Mouse (Mus musculus): Measurements from ENCODE around the gene Mrpl22.
"Not testable (repeated sequence)": the region's sequence is repeated elsewhere in the genome, so short reads cannot be mapped to it uniquely, and the experiment has no call there.

Mrpl22 gene

GRCm38 (mm10) chr11:58171459-58172091 lies at the start of gene Mrpl22:
Gene Mrpl22, plus strand, starts transcription at chr11:58171661.
- DNase-seq = peak; percentile 98

DNA sequence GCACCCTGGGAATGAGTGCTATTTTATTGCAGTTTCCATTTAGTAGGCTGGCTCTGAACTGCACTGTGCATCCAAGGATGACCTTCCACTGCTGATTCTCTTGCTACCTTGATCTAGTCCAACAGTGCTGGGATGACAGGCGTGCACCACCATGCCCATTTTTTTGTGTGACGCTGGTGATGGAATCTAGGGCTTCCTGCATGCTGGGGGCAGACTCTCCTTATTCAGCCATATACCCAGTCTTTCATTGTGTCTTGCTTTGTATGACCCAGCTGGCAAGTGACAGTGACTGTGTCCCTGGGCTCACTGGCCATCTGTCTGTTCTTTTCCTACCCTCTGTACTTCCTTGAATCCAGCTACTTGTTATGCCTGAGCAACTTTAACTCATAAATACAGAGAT lies 47.8 kb upstream of the Mrpl22 start:
- no peak for DNase-seq

DNA sequence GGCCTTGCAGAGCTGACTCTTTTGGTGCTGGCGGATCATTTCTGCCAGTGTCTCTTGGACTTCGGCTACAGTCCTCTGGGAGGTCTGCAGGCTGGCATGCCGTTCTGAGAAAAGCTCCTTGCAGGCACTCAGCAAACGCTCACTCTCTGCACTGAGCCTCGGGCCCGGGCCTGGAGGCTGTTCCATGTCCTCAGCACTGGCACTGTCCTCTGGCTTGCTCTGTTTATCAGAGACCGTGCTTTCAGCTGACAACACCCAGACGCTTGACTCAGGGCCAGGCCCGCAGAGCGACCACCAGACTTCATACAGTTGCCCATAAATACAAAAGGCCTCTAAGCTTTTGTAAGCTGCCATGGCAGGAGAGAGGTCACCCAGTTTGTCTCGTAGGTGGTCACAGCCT lies 46.4 kb upstream of the Mrpl22 start:
- DNase-seq = no peak

GRCm38 (mm10) chr11:58126397-58127160 lies 44.9 kb upstream of the Mrpl22 start:
- DNase-seq = peak; percentile 32

DNA sequence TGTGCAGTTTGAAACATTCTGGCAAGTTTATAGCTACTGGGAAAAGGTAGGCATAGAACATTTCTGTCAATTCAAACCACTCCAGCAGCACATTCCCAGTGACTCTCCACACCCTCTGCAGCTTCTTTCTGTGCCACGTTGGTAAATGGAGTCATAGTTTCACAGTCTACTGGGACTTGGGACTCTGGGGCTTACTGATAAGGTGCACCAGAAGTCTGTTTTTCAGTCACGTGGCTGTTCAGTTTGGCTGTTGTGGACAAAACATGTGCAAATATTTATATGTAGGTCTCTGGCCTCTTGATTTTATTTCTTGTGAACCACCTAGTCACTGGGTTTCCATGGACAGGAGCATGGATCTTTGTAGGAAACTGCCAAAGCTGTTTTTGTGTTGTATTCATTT lies 43.9 kb upstream of the Mrpl22 start:
- no peak for DNase-seq

- no peak for DNase-seq
These were observed 42.1 kb upstream of the Mrpl22 start for GRCm38 (mm10) chr11:58129302-58129843.

DNA sequence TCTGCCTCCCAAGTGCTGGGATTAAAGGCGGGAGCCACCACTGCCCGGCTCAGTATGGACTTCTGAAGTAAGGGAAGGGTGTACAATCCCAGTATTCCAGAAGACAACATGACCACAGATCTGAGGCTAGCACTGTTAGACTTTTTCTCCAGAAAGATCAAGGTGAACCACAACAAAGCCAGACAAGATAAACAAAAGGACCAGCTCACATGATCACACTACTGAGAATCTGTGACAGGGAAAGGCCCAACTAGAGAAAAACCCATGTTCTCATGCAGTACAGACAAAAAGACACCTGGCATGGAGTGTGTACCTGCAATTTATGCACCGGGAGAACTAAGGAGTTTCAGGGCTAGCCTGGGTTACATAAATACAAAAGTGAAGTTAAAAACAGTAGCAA lies 39.4 kb upstream of the Mrpl22 start:
- DNase-seq = no peak

DNA sequence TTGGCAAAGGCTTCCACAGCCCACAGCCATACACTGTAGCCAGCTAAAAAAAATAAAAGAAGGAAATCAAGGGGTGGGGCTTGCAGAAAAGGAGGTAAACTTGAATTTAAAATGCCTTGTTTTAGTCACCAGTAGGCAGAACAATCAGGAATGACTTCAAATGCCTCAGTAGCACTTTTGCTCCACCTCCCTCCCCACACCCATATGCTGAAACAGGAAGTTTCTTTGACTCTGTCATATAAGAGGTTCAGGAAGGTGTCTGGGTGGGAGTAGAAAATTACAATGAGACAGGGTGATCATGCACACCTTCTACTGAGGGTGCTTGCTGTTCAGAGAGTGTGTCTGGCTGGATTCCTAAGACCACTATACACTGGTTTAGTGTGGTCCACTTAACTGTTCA lies 36.6 kb upstream of the Mrpl22 start:
- DNase-seq = no peak

- no peak for DNase-seq
These were observed 36.2 kb upstream of the Mrpl22 start for GRCm38 (mm10) chr11:58135296-58135695.

GRCm38 (mm10) chr11:58136677-58137076 lies 34.8 kb upstream of the Mrpl22 start:
- no peak for DNase-seq

- DNase-seq = no peak
These were observed 32.6 kb upstream of the Mrpl22 start for GRCm38 (mm10) chr11:58138821-58139220.

GRCm38 (mm10) chr11:58139466-58139865 lies 32.0 kb upstream of the Mrpl22 start:
- DNase-seq = no peak

- peak; percentile 36 for DNase-seq
These were observed 27.6 kb upstream of the Mrpl22 start for GRCm38 (mm10) chr11:58143704-58144426.

GRCm38 (mm10) chr11:58146241-58146640 lies 25.2 kb upstream of the Mrpl22 start:
- no peak for DNase-seq

GRCm38 (mm10) chr11:58155458-58155857 lies 16.0 kb upstream of the Mrpl22 start:
- DNase-seq = no peak

- no peak for DNase-seq
These were observed 14.6 kb upstream of the Mrpl22 start for GRCm38 (mm10) chr11:58156871-58157270.

DNA sequence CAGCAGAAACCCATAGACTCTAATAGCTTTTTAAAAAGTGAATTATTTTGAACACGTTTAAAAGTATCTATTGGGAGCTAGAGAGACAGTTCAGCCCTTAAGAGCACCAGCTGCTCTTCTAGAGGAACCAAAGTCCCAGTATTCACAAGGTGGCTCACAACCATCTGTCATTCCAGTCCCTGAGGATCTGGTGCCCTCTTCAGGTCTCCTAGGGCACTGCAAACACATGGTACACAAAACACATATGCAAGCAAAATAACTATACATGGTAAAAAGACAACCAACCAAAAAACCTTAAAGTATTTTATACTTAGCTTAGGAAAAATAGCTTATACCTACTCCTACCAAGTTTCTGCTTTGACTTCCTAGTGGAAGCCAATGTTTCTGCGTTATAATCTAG lies 6.4 kb upstream of the Mrpl22 start:
- DNase-seq = no peak

GRCm38 (mm10) chr11:58167822-58168166 lies 3.7 kb upstream of the Mrpl22 start:
- DNase-seq = no peak

DNA sequence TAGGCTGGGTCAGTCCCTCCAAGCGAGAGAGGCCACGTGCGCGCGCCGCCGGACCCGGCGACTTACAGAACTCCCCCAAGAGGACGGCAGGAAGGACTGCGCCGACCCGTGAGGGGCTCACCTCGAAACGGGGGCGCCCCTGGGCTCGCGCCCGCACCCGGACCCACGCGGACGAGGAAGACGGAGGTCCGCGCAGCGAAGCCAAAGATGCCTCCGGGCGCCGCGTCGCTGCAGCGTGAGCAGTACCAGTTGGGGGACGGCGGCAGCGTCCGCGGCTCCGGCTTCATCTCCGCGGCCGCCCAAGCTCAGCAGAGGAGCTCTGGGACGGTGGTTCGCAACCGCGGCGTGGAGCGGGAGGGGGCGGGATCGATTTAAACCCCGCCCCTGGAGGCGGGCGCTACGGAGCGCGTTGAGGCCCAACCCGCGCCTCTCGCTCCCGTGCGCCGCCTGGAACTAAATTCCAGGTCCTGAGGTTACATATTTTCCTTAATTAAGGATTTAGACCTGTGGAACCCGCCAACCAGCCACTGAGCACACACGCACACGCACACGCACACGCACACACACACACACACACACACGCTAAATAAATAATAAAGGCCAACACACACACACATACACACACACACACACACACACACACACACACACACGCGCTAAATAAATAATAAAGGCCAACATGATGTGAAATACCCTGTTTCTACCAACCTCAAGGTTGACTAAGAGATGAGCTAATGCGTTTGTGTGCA lies 3.1 kb upstream of the Mrpl22 start, which contains the start of gene Gemin5:
Gemin5 (minus strand) TSS at position 373 of the 749 bp plus-strand sequence.
- DNase-seq = peak; percentile 86

DNA sequence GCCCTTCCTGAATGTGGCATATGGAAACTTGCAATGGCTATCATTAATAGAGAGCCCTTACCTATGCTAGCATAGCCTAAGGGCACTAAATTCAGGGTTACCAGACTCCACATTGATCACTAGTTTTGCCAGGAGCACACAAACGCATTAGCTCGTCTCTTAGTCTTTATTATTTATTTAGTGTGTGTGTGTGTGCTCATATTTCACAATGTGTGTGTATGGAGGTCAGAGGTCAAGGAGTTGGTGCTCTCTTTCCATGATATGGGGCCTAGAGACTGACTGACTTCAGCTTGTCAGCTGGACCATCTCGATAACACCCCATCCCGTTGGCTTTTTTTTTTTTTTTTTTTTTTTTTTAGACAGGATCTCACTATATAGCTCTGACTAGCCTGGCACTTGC lies 1.8 kb upstream of the Mrpl22 start:
- DNase-seq = no peak

DNA sequence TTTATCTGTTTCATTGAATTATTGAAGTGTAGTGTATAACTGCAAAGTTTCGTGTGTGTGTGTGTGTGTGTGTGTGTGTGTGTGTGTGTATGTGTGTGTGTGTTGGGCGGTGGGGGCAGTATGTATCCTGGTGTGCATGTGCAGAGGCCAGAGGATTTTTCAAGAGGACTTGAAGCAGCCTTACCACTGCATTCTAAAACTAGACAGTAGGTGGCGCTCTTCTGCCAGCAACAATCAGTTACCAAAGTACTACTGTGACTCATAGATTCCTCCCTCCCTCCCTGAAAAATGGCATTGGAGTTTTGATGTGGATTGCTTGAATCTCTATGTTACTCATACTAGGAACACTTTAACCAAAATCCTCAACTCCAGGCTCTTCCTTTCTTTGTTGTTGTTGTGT lies 8.1 kb downstream of the Mrpl22 start:
- peak; percentile 59 for DNase-seq

GRCm38 (mm10) chr11:58179986-58180385 lies 8.5 kb downstream of the Mrpl22 start:
- DNase-seq = not testable (repeated sequence)

DNA sequence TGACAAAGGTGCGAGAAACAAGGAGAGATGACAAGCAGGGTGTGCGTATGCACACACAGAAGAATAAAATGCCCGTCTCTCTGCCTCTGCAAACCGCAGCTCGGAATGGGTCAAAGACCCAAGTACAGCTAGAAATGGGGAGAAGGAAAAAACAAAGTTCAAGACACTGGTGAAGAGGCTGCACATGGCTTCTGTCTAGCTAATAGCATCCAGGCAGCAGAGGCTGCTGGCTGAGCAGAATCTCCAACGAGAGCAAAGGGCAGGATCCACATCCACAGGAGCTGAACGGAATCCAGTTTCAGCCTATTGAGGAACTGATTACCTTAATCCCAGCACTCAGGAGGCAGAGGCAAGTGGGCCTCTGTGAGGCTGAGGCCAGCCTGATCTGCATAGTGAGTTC lies 9.3 kb downstream of the Mrpl22 start:
- no peak for DNase-seq
